Mouse (Mus musculus): ENCODE data around the gene Wdr91. TPM values are rescaled to one million over a fixed set of nuclear protein-coding genes. Genes with fewer than 3 reads are reported as not detected.
A peak's percentile ranks its signal among the peaks of the same experiment; 100 is the strongest.

The Wdr91 gene
- polyA plus RNA-seq, 1 experiment = 60.2 TPM

GRCm38 (mm10) chr6:34909631-34910345 lies 888 bp downstream of the Wdr91 start:
- peaks cover 6% of the 10 kb centered on the region for H3K4me1 ChIP-seq (replicated peaks; ENCODE audit: control insufficient read depth, insufficient read depth, low read length)
- peak overlapping the region; percentile 5; the same call in 1 of the 2 replicates for H3K27ac ChIP-seq (ENCODE audit: control insufficient read depth, insufficient read depth, low read length)
- H3K4me3 ChIP-seq (ENCODE audit: control insufficient read depth, insufficient read depth, low read length) = peak overlapping the region; percentile 72
- no peaks in the 10 kb centered on the region for H3K27me3 ChIP-seq (ENCODE audit: control insufficient read depth, insufficient read depth, low read length)
- peaks cover 21% of the 10 kb centered on the region for H3K36me3 ChIP-seq (ENCODE audit: control insufficient read depth, insufficient read depth, low read length)
- no peak for DNase-seq
- 48% methylated on average over 8 of the region's 8 CpGs for WGBS
- TF ChIP-seq POLR2A (IDR thresholded peaks at IDR 0.05; ENCODE audit: control insufficient read depth, extremely low read depth, insufficient read depth, low read length, poor library complexity) (no peak), CTCF (IDR thresholded peaks at IDR 0.05; ENCODE audit: borderline replicate concordance, control insufficient read depth, extremely low read depth, insufficient read depth, low read length, poor library complexity) (no peak)

- peaks cover 35% of the 10 kb centered on the region for H3K36me3 ChIP-seq (ENCODE audit: control insufficient read depth, insufficient read depth, low read length)
- TF ChIP-seq POLR2A (IDR thresholded peaks at IDR 0.05; ENCODE audit: control insufficient read depth, extremely low read depth, insufficient read depth, low read length, poor library complexity) = no peak
- TF ChIP-seq CTCF (IDR thresholded peaks at IDR 0.05; ENCODE audit: borderline replicate concordance, control insufficient read depth, extremely low read depth, insufficient read depth, low read length, poor library complexity) = no peak
- H3K27ac ChIP-seq (ENCODE audit: control insufficient read depth, insufficient read depth, low read length) = no peak overlapping the region
- DNase-seq = no peak
- H3K27me3 ChIP-seq (ENCODE audit: control insufficient read depth, insufficient read depth, low read length) = no peaks in the 10 kb centered on the region
- 94% methylated on average over 18 of the region's 18 CpGs for WGBS
- H3K4me3 ChIP-seq (ENCODE audit: control insufficient read depth, insufficient read depth, low read length) = no peak overlapping the region
- H3K4me1 ChIP-seq (replicated peaks; ENCODE audit: control insufficient read depth, insufficient read depth, low read length) = peaks cover 6% of the 10 kb centered on the region
Observed at GRCm38 (mm10) chr6:34907696-34908260, 2.9 kb downstream of the Wdr91 start.

GRCm38 (mm10) chr6:34907121-34907614 lies 3.5 kb downstream of the Wdr91 start:
- TF ChIP-seq CTCF (IDR thresholded peaks at IDR 0.05; ENCODE audit: borderline replicate concordance, control insufficient read depth, extremely low read depth, insufficient read depth, low read length, poor library complexity) (no peak), POLR2A (IDR thresholded peaks at IDR 0.05; ENCODE audit: control insufficient read depth, extremely low read depth, insufficient read depth, low read length, poor library complexity) (no peak)
- no peaks in the 10 kb centered on the region for H3K27me3 ChIP-seq (ENCODE audit: control insufficient read depth, insufficient read depth, low read length)
- no peak overlapping the region for H3K27ac ChIP-seq (ENCODE audit: control insufficient read depth, insufficient read depth, low read length)
- DNase-seq = no peak
- H3K4me1 ChIP-seq (replicated peaks; ENCODE audit: control insufficient read depth, insufficient read depth, low read length) = peaks cover 8% of the 10 kb centered on the region
- WGBS = 84% methylated on average over 2 of the region's 2 CpGs
- H3K4me3 ChIP-seq (ENCODE audit: control insufficient read depth, insufficient read depth, low read length) = no peak overlapping the region
- H3K36me3 ChIP-seq (ENCODE audit: control insufficient read depth, insufficient read depth, low read length) = peaks cover 39% of the 10 kb centered on the region

- 96% methylated on average over 4 of the region's 4 CpGs for WGBS
- Histone ChIP-seq H3K4me3 (ENCODE audit: control insufficient read depth, insufficient read depth, low read length) (no peak overlapping the region), H3K27ac (ENCODE audit: control insufficient read depth, insufficient read depth, low read length) (no peak overlapping the region), H3K27me3 (ENCODE audit: control insufficient read depth, insufficient read depth, low read length) (no peaks in the 10 kb centered on the region), H3K4me1 (replicated peaks; ENCODE audit: control insufficient read depth, insufficient read depth, low read length) (peaks cover 12% of the 10 kb centered on the region), H3K36me3 (ENCODE audit: control insufficient read depth, insufficient read depth, low read length) (peaks cover 43% of the 10 kb centered on the region)
- no peak for DNase-seq
- TF ChIP-seq CTCF (IDR thresholded peaks at IDR 0.05; ENCODE audit: borderline replicate concordance, control insufficient read depth, extremely low read depth, insufficient read depth, low read length, poor library complexity) (no peak), POLR2A (IDR thresholded peaks at IDR 0.05; ENCODE audit: control insufficient read depth, extremely low read depth, insufficient read depth, low read length, poor library complexity) (no peak)
Observed at GRCm38 (mm10) chr6:34906661-34907060, 4.0 kb downstream of the Wdr91 start.

GRCm38 (mm10) chr6:34906125-34906524 lies 4.6 kb downstream of the Wdr91 start:
- DNase-seq = no peak
- H3K4me1 ChIP-seq (replicated peaks; ENCODE audit: control insufficient read depth, insufficient read depth, low read length) = peaks cover 12% of the 10 kb centered on the region
- no peak overlapping the region for H3K27ac ChIP-seq (ENCODE audit: control insufficient read depth, insufficient read depth, low read length)
- no peak overlapping the region for H3K4me3 ChIP-seq (ENCODE audit: control insufficient read depth, insufficient read depth, low read length)
- TF ChIP-seq CTCF (IDR thresholded peaks at IDR 0.05; ENCODE audit: borderline replicate concordance, control insufficient read depth, extremely low read depth, insufficient read depth, low read length, poor library complexity) (no peak), POLR2A (IDR thresholded peaks at IDR 0.05; ENCODE audit: control insufficient read depth, extremely low read depth, insufficient read depth, low read length, poor library complexity) (no peak)
- no peaks in the 10 kb centered on the region for H3K27me3 ChIP-seq (ENCODE audit: control insufficient read depth, insufficient read depth, low read length)
- H3K36me3 ChIP-seq (ENCODE audit: control insufficient read depth, insufficient read depth, low read length) = peaks cover 49% of the 10 kb centered on the region
- 65% methylated on average over 2 of the region's 2 CpGs for WGBS

- no peak for TF ChIP-seq POLR2A (IDR thresholded peaks at IDR 0.05; ENCODE audit: control insufficient read depth, extremely low read depth, insufficient read depth, low read length, poor library complexity)
- no peak for TF ChIP-seq CTCF (IDR thresholded peaks at IDR 0.05; ENCODE audit: borderline replicate concordance, control insufficient read depth, extremely low read depth, insufficient read depth, low read length, poor library complexity)
- no peak for DNase-seq
- peaks cover 6% of the 10 kb centered on the region for H3K4me1 ChIP-seq (replicated peaks; ENCODE audit: control insufficient read depth, insufficient read depth, low read length)
- no peaks in the 10 kb centered on the region for H3K27me3 ChIP-seq (ENCODE audit: control insufficient read depth, insufficient read depth, low read length)
- H3K27ac ChIP-seq (ENCODE audit: control insufficient read depth, insufficient read depth, low read length) = no peak overlapping the region
- peaks cover 56% of the 10 kb centered on the region for H3K36me3 ChIP-seq (ENCODE audit: control insufficient read depth, insufficient read depth, low read length)
- WGBS = 94% methylated on average over 6 of the region's 6 CpGs
- no peak overlapping the region for H3K4me3 ChIP-seq (ENCODE audit: control insufficient read depth, insufficient read depth, low read length)
Observed at GRCm38 (mm10) chr6:34904361-34904760, 6.3 kb downstream of the Wdr91 start.

Measured in thymus, adult 2 months (tissue).